ENCODE assay signal across 8 mouse cellular contexts in the genomic region with DNA sequence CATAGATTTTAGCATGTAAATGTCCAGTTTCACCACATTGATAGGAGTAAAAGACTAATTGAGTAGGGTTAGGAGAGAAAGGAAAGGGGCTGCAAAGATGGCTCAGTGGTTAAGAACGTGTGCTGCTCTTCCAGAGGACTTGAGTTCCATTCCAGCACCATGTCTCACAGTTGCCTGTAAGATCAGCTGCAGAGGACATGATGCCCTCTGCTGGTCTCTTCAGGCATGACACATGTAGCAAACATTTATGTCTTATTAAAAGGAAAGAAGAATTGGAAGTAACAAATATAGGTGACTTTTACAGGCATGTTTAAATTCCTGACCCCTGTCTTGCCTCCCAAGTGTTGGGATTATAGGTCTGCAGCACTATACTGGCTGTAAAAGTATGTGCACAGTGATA.
DNase-seq lines count a peak whose midpoint lies in the region; ATAC-seq and TF ChIP-seq lines count a peak whose summit lies in the region.

No protein-coding gene starts in this region.

- 42% methylated on average over 1 of the region's 1 CpGs for WGBS in intestine, postnatal 0 days
- WGBS in intestine, embryonic 15.5 days, result 51% methylated on average over 1 of the region's 1 CpGs
- 40% methylated on average over 1 of the region's 1 CpGs for WGBS in large intestine, adult 2 months

- H3K9ac ChIP-seq in intestine, postnatal 0 days (ENCODE audit: low read depth, low read length), result no peak overlapping the region
- no peak overlapping the region for H3K9ac ChIP-seq in intestine, embryonic 15.5 days

- TF ChIP-seq CTCF in intestine, postnatal 0 days (IDR thresholded peaks at IDR 0.05; ENCODE audit: low read depth), result peak; percentile 78

- no peaks in the 10 kb centered on the region for H3K9me3 ChIP-seq in intestine, postnatal 0 days (ENCODE audit: control insufficient read depth)
- H3K9me3 ChIP-seq in intestine, embryonic 15.5 days, result no peaks in the 10 kb centered on the region

- H3K36me3 ChIP-seq in intestine, postnatal 0 days (ENCODE audit: control insufficient read depth, insufficient read depth), result peaks cover 81% of the 10 kb centered on the region
- H3K36me3 ChIP-seq in intestine, embryonic 15.5 days, result peaks cover 30% of the 10 kb centered on the region

- no peaks in the 10 kb centered on the region for H3K27me3 ChIP-seq in intestine, postnatal 0 days (replicated peaks; ENCODE audit: control insufficient read depth, insufficient read depth, low read length)
- H3K27me3 ChIP-seq in intestine, embryonic 15.5 days (replicated peaks), result no peaks in the 10 kb centered on the region

- no peak overlapping the region for H3K4me2 ChIP-seq in intestine, postnatal 0 days (replicated peaks; ENCODE audit: low read depth)
- no peak overlapping the region for H3K4me2 ChIP-seq in intestine, embryonic 15.5 days (replicated peaks)

- H3K27ac ChIP-seq in intestine, postnatal 0 days (ENCODE audit: low read depth, low read length), result no peak overlapping the region
- no peak overlapping the region for H3K27ac ChIP-seq in intestine, embryonic 15.5 days

- DNase-seq in CD4-positive helper T cell, adult 2 months (ENCODE audit: low read depth, low spot score), result peak; percentile 56
- DNase-seq in NIH3T3 (ENCODE audit: low read depth), result peak; percentile 72
- DNase-seq in large intestine, adult 2 months (ENCODE audit: low read depth, low spot score), result peak; percentile 7
- DNase-seq in frontal cortex, postnatal 10 days (ENCODE audit: low spot score in 2 of 2), result no peak

- no peaks in the 10 kb centered on the region for H3K4me1 ChIP-seq in intestine, postnatal 0 days (replicated peaks; ENCODE audit: control insufficient read depth, insufficient read depth, low read length)
- no peaks in the 10 kb centered on the region for H3K4me1 ChIP-seq in intestine, embryonic 15.5 days (replicated peaks)

- H3K4me3 ChIP-seq in intestine, postnatal 0 days (ENCODE audit: low read depth, low read length), result no peak overlapping the region
- no peak overlapping the region for H3K4me3 ChIP-seq in intestine, embryonic 15.5 days (replicated peaks)

- ATAC-seq in intestine, postnatal 0 days, result no peak
- no peak for ATAC-seq in intestine, embryonic 15.5 days
- ATAC-seq in common myeloid progenitor, adult 5-6 weeks (replicated peaks; ENCODE audit: low read depth, poor library complexity, severe bottlenecking), result peak; percentile 68; the same call in 1 of the 2 replicates
- ATAC-seq in neutrophil, adult 5-6 weeks (ENCODE audit: extremely low read depth, insufficient number of reproducible peaks, low FRiP score, poor library complexity, severe bottlenecking), result 0 out of 2 replicates have a peak, but pooled peaks have one; percentile 43

Comparison
In these comparisons a context has a peak if more than half of its experiments do, and no peak if none do; other contexts are left out.
1. ATAC-seq: peak in common myeloid progenitor, adult 5-6 weeks (single experiment) and neutrophil, adult 5-6 weeks (single experiment); none in intestine, postnatal 0 days (single experiment) and intestine, embryonic 15.5 days (single experiment).
2. DNase-seq: peak in CD4-positive helper T cell, adult 2 months (single experiment), NIH3T3 (single experiment) and large intestine, adult 2 months (single experiment); none in frontal cortex, postnatal 10 days (0 of 2).